Mouse (Mus musculus): ENCODE results near the gene Rbfox2. TPM values are rescaled to one million over a fixed set of nuclear protein-coding genes. Genes with fewer than 3 reads are reported as not detected.
A peak's percentile ranks its signal among the peaks of the same experiment; 100 is the strongest.

Rbfox2 gene
- polyA plus RNA-seq, 1 experiment: 6.6 TPM

DNA sequence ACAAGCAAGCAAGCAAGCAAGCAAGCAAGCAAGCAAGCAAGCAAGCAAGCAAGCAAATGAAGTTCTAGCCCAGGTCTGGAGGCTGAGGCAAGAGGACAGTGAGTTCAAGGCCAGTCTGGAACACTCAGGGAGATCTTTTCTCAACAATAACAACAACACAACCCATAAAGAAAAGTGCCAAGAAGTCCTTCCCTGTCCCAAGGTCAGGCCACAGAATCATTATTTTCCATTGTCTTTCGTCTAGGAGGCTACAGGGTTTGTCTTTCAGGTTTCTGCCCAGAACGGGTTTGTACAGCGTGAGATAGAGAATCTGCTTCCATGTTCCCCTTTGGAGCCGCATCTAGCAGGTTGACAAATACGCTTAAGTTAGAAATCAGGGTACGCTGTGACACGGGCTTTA lies 43.3 kb upstream of the Rbfox2 start:
- Histone ChIP-seq H3K36me3 (ENCODE audit: control insufficient read depth, insufficient read depth, low read length) (no peaks in the 10 kb centered on the region), H3K27me3 (ENCODE audit: control insufficient read depth, insufficient read depth, low read length) (no peaks in the 10 kb centered on the region), H3K27ac (ENCODE audit: insufficient read depth, low read length) (no peak overlapping the region), H3K4me1 (ENCODE audit: control insufficient read depth, insufficient read depth, insufficient read length) (no peaks in the 10 kb centered on the region), H3K4me3 (ENCODE audit: extremely low read depth, insufficient read depth, insufficient read length) (no peak overlapping the region)
- no peak for DNase-seq (ENCODE audit: low read depth in 1 of 2, low spot score in 2 of 2)
- TF ChIP-seq POLR2A (IDR thresholded peaks at IDR 0.05; ENCODE audit: low read depth, low read length) (no peak), CTCF (IDR thresholded peaks at IDR 0.05; ENCODE audit: extremely low read depth, insufficient read depth, insufficient read length, insufficient replicate concordance) (no peak)
- 86% methylated on average over 7 of the region's 7 CpGs for WGBS

DNA sequence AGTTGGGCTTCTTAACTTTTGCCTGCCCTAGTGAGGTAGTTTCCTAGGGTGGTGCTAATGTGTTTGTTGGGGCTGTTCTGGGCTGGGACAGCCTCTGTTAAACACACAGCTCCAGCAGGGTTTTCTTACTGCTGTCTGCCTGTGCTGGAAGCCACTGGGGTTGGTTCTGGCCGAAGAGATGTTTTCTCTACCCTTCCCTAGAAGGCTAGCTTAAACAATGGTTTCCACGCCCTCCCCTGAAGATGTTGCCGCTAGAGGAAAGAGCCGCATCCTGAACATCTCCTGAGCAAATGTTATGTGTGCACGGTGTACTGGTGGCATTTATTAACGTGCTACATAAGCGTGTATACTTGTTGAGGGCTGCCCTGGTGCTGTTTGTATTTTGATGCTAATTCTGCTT lies 41.3 kb upstream of the Rbfox2 start:
- H3K27ac ChIP-seq (ENCODE audit: insufficient read depth, low read length): no peak overlapping the region
- no peak for DNase-seq (ENCODE audit: low read depth in 1 of 2, low spot score in 2 of 2)
- no peaks in the 10 kb centered on the region for H3K27me3 ChIP-seq (ENCODE audit: control insufficient read depth, insufficient read depth, low read length)
- WGBS: 83% methylated on average over 7 of the region's 7 CpGs
- H3K4me3 ChIP-seq (ENCODE audit: extremely low read depth, insufficient read depth, insufficient read length): no peak overlapping the region
- H3K36me3 ChIP-seq (ENCODE audit: control insufficient read depth, insufficient read depth, low read length): no peaks in the 10 kb centered on the region
- no peaks in the 10 kb centered on the region for H3K4me1 ChIP-seq (ENCODE audit: control insufficient read depth, insufficient read depth, insufficient read length)
- TF ChIP-seq POLR2A (IDR thresholded peaks at IDR 0.05; ENCODE audit: low read depth, low read length) (no peak), CTCF (IDR thresholded peaks at IDR 0.05; ENCODE audit: extremely low read depth, insufficient read depth, insufficient read length, insufficient replicate concordance) (no peak)

DNA sequence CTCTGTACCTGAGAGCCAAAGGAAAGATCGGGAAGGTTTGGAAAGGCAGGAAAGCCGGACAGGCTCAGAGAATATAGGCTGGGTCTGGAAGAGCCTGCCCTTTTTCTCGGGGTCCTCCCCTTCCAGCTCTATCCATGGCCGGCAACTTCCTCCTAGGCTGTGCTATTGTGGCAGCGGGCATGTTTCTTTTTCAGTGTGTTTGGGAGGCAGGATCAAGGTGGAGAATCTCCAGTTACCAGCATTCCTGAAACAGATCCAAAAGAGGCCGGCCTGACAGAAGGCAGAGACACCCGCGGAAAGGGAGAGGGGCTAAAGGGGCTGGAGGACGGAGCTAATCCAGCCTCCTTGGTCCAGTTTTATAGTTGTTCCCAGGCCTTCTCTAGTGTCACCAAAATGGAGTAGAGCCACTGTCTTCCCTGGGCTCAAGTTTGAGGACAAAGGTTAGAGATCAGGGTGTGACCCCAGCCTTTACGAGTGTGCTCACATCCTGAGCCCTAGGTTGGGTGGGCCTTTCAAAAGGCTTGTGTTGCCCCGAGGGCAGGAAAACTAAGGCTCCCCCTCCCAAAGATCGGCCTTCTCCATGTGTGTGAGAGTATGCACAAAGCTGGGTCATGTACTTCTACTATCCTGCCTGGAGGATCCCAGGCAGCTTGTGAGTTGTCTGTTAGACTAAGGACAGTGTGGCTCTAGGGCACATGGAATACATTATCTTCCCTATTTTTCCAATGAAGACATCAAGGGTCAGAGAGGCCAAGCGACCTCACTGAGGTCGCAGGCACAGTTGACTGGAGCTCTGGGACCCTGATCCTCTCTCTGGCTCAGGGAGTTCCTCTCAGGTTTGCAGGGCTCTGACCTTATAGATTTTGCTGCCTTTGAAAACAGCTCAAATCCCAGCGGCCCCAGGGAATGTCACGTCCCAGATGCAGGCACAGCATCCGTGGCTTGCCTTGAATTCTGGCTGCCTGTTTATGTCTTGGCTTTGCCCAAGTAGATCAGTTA lies 37.6 kb upstream of the Rbfox2 start:
- no peak for DNase-seq (ENCODE audit: low read depth in 1 of 2, low spot score in 2 of 2)
- H3K27ac ChIP-seq (ENCODE audit: insufficient read depth, low read length): no peak overlapping the region

DNA sequence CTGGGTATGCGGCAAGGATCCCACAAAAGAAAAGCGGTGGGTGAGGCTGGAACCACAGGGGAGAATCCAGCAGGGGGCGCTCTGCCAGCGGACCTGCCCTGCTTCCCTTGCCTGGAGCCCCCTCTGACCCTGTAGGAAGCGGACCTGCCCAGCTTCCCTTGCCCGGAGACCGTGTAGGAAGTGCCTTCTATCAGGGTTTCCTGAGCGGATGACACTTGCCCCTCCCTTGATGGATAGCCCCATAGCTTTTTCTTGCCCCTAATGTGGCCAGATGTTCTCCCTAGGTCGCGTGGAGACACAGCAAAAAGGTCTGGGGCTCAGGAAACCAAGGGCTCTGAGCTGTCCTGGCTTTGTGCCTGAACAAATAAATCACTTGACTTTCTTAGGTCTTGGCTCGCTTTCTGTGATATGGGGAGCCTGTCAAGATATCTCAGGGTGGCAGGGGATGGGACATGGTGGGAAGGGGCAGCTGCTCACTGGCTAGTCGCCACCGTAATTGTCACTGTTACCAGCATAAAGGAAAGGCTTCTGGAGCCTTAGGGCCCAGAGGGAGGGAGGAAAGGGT lies 36.8 kb upstream of the Rbfox2 start:
- H3K4me3 ChIP-seq (ENCODE audit: extremely low read depth, insufficient read depth, insufficient read length): no peak overlapping the region
- WGBS: 5% methylated on average over 13 of the region's 13 CpGs
- DNase-seq (ENCODE audit: low read depth in 1 of 2, low spot score in 2 of 2): no peak

More for the DNA sequence above, 37.6 kb upstream of the Rbfox2 start:
- TF ChIP-seq POLR2A (IDR thresholded peaks at IDR 0.05; ENCODE audit: low read depth, low read length) (no peak), CTCF (IDR thresholded peaks at IDR 0.05; ENCODE audit: extremely low read depth, insufficient read depth, insufficient read length, insufficient replicate concordance) (no peak)
- no peaks in the 10 kb centered on the region for H3K36me3 ChIP-seq (ENCODE audit: control insufficient read depth, insufficient read depth, low read length)
- H3K27me3 ChIP-seq (ENCODE audit: control insufficient read depth, insufficient read depth, low read length): no peaks in the 10 kb centered on the region
- H3K4me1 ChIP-seq (ENCODE audit: control insufficient read depth, insufficient read depth, insufficient read length): no peaks in the 10 kb centered on the region
- no peak overlapping the region for H3K4me3 ChIP-seq (ENCODE audit: extremely low read depth, insufficient read depth, insufficient read length)
- WGBS: 71% methylated on average over 17 of the region's 17 CpGs

GRCm38 (mm10) chr15:77342962-77343526 lies 36.2 kb upstream of the Rbfox2 start:
- Histone ChIP-seq H3K4me3 (ENCODE audit: extremely low read depth, insufficient read depth, insufficient read length) (no peak overlapping the region), H3K4me1 (ENCODE audit: control insufficient read depth, insufficient read depth, insufficient read length) (no peaks in the 10 kb centered on the region), H3K27me3 (ENCODE audit: control insufficient read depth, insufficient read depth, low read length) (no peaks in the 10 kb centered on the region), H3K27ac (ENCODE audit: insufficient read depth, low read length) (no peak overlapping the region), H3K36me3 (ENCODE audit: control insufficient read depth, insufficient read depth, low read length) (no peaks in the 10 kb centered on the region)
- TF ChIP-seq POLR2A (IDR thresholded peaks at IDR 0.05; ENCODE audit: low read depth, low read length): no peak
- TF ChIP-seq CTCF (IDR thresholded peaks at IDR 0.05; ENCODE audit: extremely low read depth, insufficient read depth, insufficient read length, insufficient replicate concordance): no peak
- WGBS: 9% methylated on average over 18 of the region's 18 CpGs
- DNase-seq (ENCODE audit: low read depth in 1 of 2, low spot score in 2 of 2): no peak

More for the DNA sequence above, 36.8 kb upstream of the Rbfox2 start:
- Histone ChIP-seq H3K4me1 (ENCODE audit: control insufficient read depth, insufficient read depth, insufficient read length) (no peaks in the 10 kb centered on the region), H3K27ac (ENCODE audit: insufficient read depth, low read length) (no peak overlapping the region), H3K36me3 (ENCODE audit: control insufficient read depth, insufficient read depth, low read length) (no peaks in the 10 kb centered on the region), H3K27me3 (ENCODE audit: control insufficient read depth, insufficient read depth, low read length) (no peaks in the 10 kb centered on the region)
- TF ChIP-seq POLR2A (IDR thresholded peaks at IDR 0.05; ENCODE audit: low read depth, low read length) (no peak), CTCF (IDR thresholded peaks at IDR 0.05; ENCODE audit: extremely low read depth, insufficient read depth, insufficient read length, insufficient replicate concordance) (peak; percentile 34; the same call in 1 of the 2 replicates)

- DNase-seq (ENCODE audit: low read depth in 1 of 2, low spot score in 2 of 2): no peak
- Histone ChIP-seq H3K36me3 (ENCODE audit: control insufficient read depth, insufficient read depth, low read length) (no peaks in the 10 kb centered on the region), H3K4me3 (ENCODE audit: extremely low read depth, insufficient read depth, insufficient read length) (no peak overlapping the region), H3K27ac (ENCODE audit: insufficient read depth, low read length) (no peak overlapping the region), H3K27me3 (ENCODE audit: control insufficient read depth, insufficient read depth, low read length) (no peaks in the 10 kb centered on the region), H3K4me1 (ENCODE audit: control insufficient read depth, insufficient read depth, insufficient read length) (no peaks in the 10 kb centered on the region)
- 87% methylated on average over 6 of the region's 6 CpGs for WGBS
- TF ChIP-seq POLR2A (IDR thresholded peaks at IDR 0.05; ENCODE audit: low read depth, low read length) (no peak), CTCF (IDR thresholded peaks at IDR 0.05; ENCODE audit: extremely low read depth, insufficient read depth, insufficient read length, insufficient replicate concordance) (no peak)
Measured at GRCm38 (mm10) chr15:77342005-77342404, 35.2 kb upstream of the Rbfox2 start.
